Mouse (Mus musculus): ENCODE measurements around the gene Zfp385a. TPM values are rescaled to one million over a fixed set of nuclear protein-coding genes. Genes with fewer than 3 reads are reported as not detected.

Zfp385a gene
- polyA plus RNA-seq, 1 experiment from 2014 or later: 3.1 TPM

GRCm38 (mm10) chr15:103364761-103365160, 24.9 kb upstream of the Zfp385a start:
- Histone ChIP-seq H3K9me3 (ENCODE audit: control insufficient read depth) (no peaks in the 10 kb centered on the region), H3K36me3 (ENCODE audit: control insufficient read depth, insufficient read depth) (no peaks in the 10 kb centered on the region), H3K27ac (ENCODE audit: low read depth, low read length) (no peak overlapping the region), H3K4me2 (replicated peaks; ENCODE audit: low read depth) (peak overlapping the region; percentile 91), H3K4me1 (replicated peaks; ENCODE audit: control insufficient read depth, insufficient read depth, low read length) (no peaks in the 10 kb centered on the region), H3K9ac (ENCODE audit: low read depth, low read length) (no peak overlapping the region), H3K27me3 (replicated peaks; ENCODE audit: control insufficient read depth, insufficient read depth, low read length) (no peaks in the 10 kb centered on the region; the same call in 1 of the 2 replicates), H3K4me3 (ENCODE audit: low read depth, low read length) (peak overlapping the region; percentile 73)
- no peak for TF ChIP-seq CTCF (IDR thresholded peaks at IDR 0.05; ENCODE audit: low read depth)
- no peak for ATAC-seq
- WGBS: 47% methylated on average over 4 of the region's 4 CpGs

- 52% methylated on average over 1 of the region's 1 CpGs for WGBS
- no peak overlapping the region for H3K4me2 ChIP-seq (replicated peaks; ENCODE audit: low read depth)
Observed at GRCm38 (mm10) chr15:103363809-103364208, 23.9 kb upstream of the Zfp385a start.

GRCm38 (mm10) chr15:103362950-103363349, 23.1 kb upstream of the Zfp385a start:
- Histone ChIP-seq H3K4me1 (replicated peaks; ENCODE audit: control insufficient read depth, insufficient read depth, low read length) (no peaks in the 10 kb centered on the region), H3K9me3 (ENCODE audit: control insufficient read depth) (no peaks in the 10 kb centered on the region), H3K9ac (ENCODE audit: low read depth, low read length) (no peak overlapping the region), H3K4me2 (replicated peaks; ENCODE audit: low read depth) (no peak overlapping the region), H3K36me3 (ENCODE audit: control insufficient read depth, insufficient read depth) (no peaks in the 10 kb centered on the region), H3K27ac (ENCODE audit: low read depth, low read length) (no peak overlapping the region), H3K27me3 (replicated peaks; ENCODE audit: control insufficient read depth, insufficient read depth, low read length) (no peaks in the 10 kb centered on the region; the same call in 1 of the 2 replicates), H3K4me3 (ENCODE audit: low read depth, low read length) (no peak overlapping the region)
- no peak for TF ChIP-seq CTCF (IDR thresholded peaks at IDR 0.05; ENCODE audit: low read depth)
- 59% methylated on average over 3 of the region's 3 CpGs for WGBS
- ATAC-seq: no peak

More at GRCm38 (mm10) chr15:103363809-103364208, 23.9 kb upstream of the Zfp385a start:
- Histone ChIP-seq H3K4me3 (ENCODE audit: low read depth, low read length) (no peak overlapping the region), H3K27ac (ENCODE audit: low read depth, low read length) (no peak overlapping the region), H3K4me1 (replicated peaks; ENCODE audit: control insufficient read depth, insufficient read depth, low read length) (no peaks in the 10 kb centered on the region), H3K9me3 (ENCODE audit: control insufficient read depth) (no peaks in the 10 kb centered on the region), H3K9ac (ENCODE audit: low read depth, low read length) (no peak overlapping the region), H3K27me3 (replicated peaks; ENCODE audit: control insufficient read depth, insufficient read depth, low read length) (no peaks in the 10 kb centered on the region; the same call in 1 of the 2 replicates), H3K36me3 (ENCODE audit: control insufficient read depth, insufficient read depth) (no peaks in the 10 kb centered on the region)
- ATAC-seq: no peak
- TF ChIP-seq CTCF (IDR thresholded peaks at IDR 0.05; ENCODE audit: low read depth): no peak

GRCm38 (mm10) chr15:103362333-103362732, 22.4 kb upstream of the Zfp385a start:
- no peak overlapping the region for H3K4me3 ChIP-seq (ENCODE audit: low read depth, low read length)
- H3K9ac ChIP-seq (ENCODE audit: low read depth, low read length): no peak overlapping the region
- no peak overlapping the region for H3K27ac ChIP-seq (ENCODE audit: low read depth, low read length)
- no peaks in the 10 kb centered on the region; the same call in 1 of the 2 replicates for H3K27me3 ChIP-seq (replicated peaks; ENCODE audit: control insufficient read depth, insufficient read depth, low read length)
- H3K9me3 ChIP-seq (ENCODE audit: control insufficient read depth): no peaks in the 10 kb centered on the region
- no peak for TF ChIP-seq CTCF (IDR thresholded peaks at IDR 0.05; ENCODE audit: low read depth)
- H3K4me2 ChIP-seq (replicated peaks; ENCODE audit: low read depth): no peak overlapping the region
- no peaks in the 10 kb centered on the region for H3K4me1 ChIP-seq (replicated peaks; ENCODE audit: control insufficient read depth, insufficient read depth, low read length)
- H3K36me3 ChIP-seq (ENCODE audit: control insufficient read depth, insufficient read depth): no peaks in the 10 kb centered on the region
- WGBS: 79% methylated on average over 6 of the region's 7 CpGs
- no peak for ATAC-seq

- Histone ChIP-seq H3K36me3 (ENCODE audit: control insufficient read depth, insufficient read depth) (peaks cover 6% of the 10 kb centered on the region; the same call in 1 of the 2 replicates), H3K4me3 (ENCODE audit: low read depth, low read length) (no peak overlapping the region), H3K9ac (ENCODE audit: low read depth, low read length) (no peak overlapping the region), H3K9me3 (ENCODE audit: control insufficient read depth) (no peaks in the 10 kb centered on the region), H3K4me2 (replicated peaks; ENCODE audit: low read depth) (no peak overlapping the region), H3K27ac (ENCODE audit: low read depth, low read length) (no peak overlapping the region), H3K27me3 (replicated peaks; ENCODE audit: control insufficient read depth, insufficient read depth, low read length) (no peaks in the 10 kb centered on the region; the same call in 1 of the 2 replicates), H3K4me1 (replicated peaks; ENCODE audit: control insufficient read depth, insufficient read depth, low read length) (no peaks in the 10 kb centered on the region)
- ATAC-seq: no peak
- WGBS: 44% methylated on average over 1 of the region's 1 CpGs
- TF ChIP-seq CTCF (IDR thresholded peaks at IDR 0.05; ENCODE audit: low read depth): no peak
Observed at GRCm38 (mm10) chr15:103361269-103361668, 21.4 kb upstream of the Zfp385a start.

GRCm38 (mm10) chr15:103359869-103360602, 20.1 kb upstream of the Zfp385a start:
- Histone ChIP-seq H3K9me3 (ENCODE audit: control insufficient read depth) (no peaks in the 10 kb centered on the region), H3K27ac (ENCODE audit: low read depth, low read length) (no peak overlapping the region), H3K9ac (ENCODE audit: low read depth, low read length) (no peak overlapping the region), H3K4me2 (replicated peaks; ENCODE audit: low read depth) (no peak overlapping the region), H3K27me3 (replicated peaks; ENCODE audit: control insufficient read depth, insufficient read depth, low read length) (no peaks in the 10 kb centered on the region; the same call in 1 of the 2 replicates), H3K4me1 (replicated peaks; ENCODE audit: control insufficient read depth, insufficient read depth, low read length) (no peaks in the 10 kb centered on the region), H3K4me3 (ENCODE audit: low read depth, low read length) (no peak overlapping the region), H3K36me3 (ENCODE audit: control insufficient read depth, insufficient read depth) (peaks cover 16% of the 10 kb centered on the region)
- no peak for TF ChIP-seq CTCF (IDR thresholded peaks at IDR 0.05; ENCODE audit: low read depth)
- WGBS: 89% methylated on average over 5 of the region's 5 CpGs
- no peak for ATAC-seq

All from intestine, postnatal 0 days (tissue).